Mouse (Mus musculus) ES-E14 (cell line): ENCODE results near the gene Dnmbp.

Experiments used
- CHD2 ChIP-seq: IDR thresholded peaks from 2 replicates; pipeline ENCODE4 v1.6.1; 2014; ENCODE audit warnings: mild to moderate bottlenecking, low read depth, low read length, inconsistent platforms
- HCFC1 ChIP-seq: IDR thresholded peaks from 2 replicates; pipeline ENCODE4 v1.6.1; 2012; ENCODE audit warnings: low read length, inconsistent platforms, borderline replicate concordance; ENCODE audit not compliant: insufficient read depth
- MAFK ChIP-seq: IDR thresholded peaks from 2 replicates; pipeline ENCODE4 v1.6.1; 2014; ENCODE audit warnings: mild to moderate bottlenecking, low read depth, low read length, inconsistent platforms; ENCODE audit not compliant: insufficient read depth
- ZC3H11A ChIP-seq: IDR thresholded peaks from 2 replicates; pipeline ENCODE4 v1.6.1; 2012; ENCODE audit warnings: low read depth, mild to moderate bottlenecking, inconsistent platforms, low read length, borderline replicate concordance
- ZNF384 ChIP-seq: IDR thresholded peaks from 2 replicates; pipeline ENCODE4 v1.6.1; 2012; ENCODE audit warnings: low read depth, low read length, inconsistent platforms

GRCm38 (mm10) chr19:43917763-43918162, 22.2 kb downstream of the Dnmbp start:
- no peak for TF ChIP-seq ZC3H11A
- TF ChIP-seq MAFK: no peak
- TF ChIP-seq CHD2: no peak
- no peak for TF ChIP-seq ZNF384
- no peak for TF ChIP-seq HCFC1
